Mouse (Mus musculus): ENCODE measurements around the gene Zbtb11.

DNA sequence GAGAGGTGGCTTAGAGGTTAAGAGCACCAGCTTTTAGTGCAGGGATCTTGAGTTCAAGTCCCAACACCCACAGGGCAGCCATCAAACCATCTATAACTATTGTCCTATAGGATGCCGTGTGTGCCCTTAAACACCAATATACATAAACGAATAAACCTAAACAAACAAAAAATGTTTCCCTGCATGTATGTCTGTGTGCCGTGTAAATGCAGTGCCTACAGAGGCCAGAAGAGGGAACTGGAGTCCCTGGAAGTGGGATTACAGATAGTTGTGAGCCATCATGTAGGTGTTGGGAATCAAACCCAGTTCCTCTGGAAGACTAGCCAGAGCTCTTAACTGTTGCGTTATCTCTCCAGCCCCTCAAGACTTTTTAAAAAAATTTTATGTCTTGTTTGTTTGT is 32.9 kb upstream of the Zbtb11 start:
- TF ChIP-seq POLR2A (IDR thresholded peaks at IDR 0.05; ENCODE audit: low read depth, low read length), result no peak
- TF ChIP-seq CTCF (IDR thresholded peaks at IDR 0.05; ENCODE audit: extremely low read depth, insufficient read length, insufficient replicate concordance, low read depth, low read length), result no peak
